Mouse (Mus musculus) adipocyte (in vitro differentiated cells): Measurements from ENCODE around the gene Inafm1.
"Not testable (repeated sequence)": the region's sequence is repeated elsewhere in the genome, so short reads cannot be mapped to it uniquely, and the experiment has no call there.

Source experiments
- DNase-seq: peaks from one replicate; pipeline ENCODE4 v3.0.0-alpha.2; 2016; ENCODE audit warnings: low spot score

Gene Inafm1

DNA sequence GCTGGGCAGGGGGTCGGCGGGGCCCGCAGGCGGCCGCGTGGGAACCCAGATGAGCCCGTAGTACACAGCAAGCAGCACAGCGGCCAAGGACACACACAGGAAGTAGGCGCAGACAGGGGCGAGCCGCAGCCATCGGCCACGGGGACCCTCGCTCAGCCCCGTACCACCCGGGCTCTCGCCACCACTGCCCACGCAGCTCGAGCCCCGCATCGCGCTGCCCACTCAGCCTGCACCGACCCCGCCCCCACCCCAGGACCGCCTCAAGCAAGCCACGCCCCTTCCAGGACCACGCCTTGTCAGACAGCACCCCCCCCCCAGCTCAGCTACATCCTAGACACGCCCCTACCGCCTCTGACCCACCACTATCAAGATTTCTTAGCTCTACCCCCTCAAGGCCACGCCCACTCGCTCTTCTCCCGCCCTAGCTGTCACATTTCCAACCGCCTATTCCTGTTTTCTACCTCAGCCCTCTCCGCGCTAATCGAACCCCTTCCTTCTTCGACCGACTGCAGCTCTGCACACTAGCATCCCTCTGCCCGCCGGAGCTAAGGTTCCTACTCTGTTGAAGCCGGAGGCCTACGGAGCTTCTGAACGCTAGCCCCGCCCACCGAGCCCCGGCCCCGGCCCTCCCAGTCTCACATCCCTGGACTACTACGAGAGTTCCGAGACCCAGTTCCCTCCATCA, at the start of gene Inafm1:
TSS of gene Inafm1 (minus strand) at position 537 of the 685 bp plus-strand sequence.
- DNase-seq: peak; percentile 89

GRCm38 (mm10) chr7:16320479-16320878, 47.1 kb upstream of the Inafm1 start:
- no peak for DNase-seq

DNA sequence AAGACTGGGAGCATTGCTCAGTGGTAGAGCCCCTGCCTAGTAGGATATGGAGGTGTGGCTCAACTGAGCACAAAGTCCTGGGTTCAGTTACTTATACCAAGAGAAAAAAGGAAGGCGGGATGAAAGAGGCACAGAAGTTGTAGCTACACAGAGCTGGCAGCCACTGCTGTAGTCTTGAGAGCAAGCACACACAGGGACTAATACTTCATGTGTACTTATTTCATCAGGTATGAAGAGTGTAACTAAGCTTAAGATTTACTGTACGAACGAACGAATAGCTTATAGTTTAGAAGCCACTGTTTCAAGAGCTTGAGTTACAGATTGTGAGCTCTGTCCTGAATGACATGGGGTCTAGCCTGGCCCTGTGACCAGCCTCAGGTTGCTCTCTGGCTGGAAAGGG, 45.8 kb upstream of the Inafm1 start:
- DNase-seq: no peak

GRCm38 (mm10) chr7:16317094-16317493, 43.7 kb upstream of the Inafm1 start:
- no peak for DNase-seq

GRCm38 (mm10) chr7:16315222-16315759, 41.9 kb upstream of the Inafm1 start:
- no peak for DNase-seq

GRCm38 (mm10) chr7:16314221-16314775, 40.9 kb upstream of the Inafm1 start:
- DNase-seq: no peak

DNA sequence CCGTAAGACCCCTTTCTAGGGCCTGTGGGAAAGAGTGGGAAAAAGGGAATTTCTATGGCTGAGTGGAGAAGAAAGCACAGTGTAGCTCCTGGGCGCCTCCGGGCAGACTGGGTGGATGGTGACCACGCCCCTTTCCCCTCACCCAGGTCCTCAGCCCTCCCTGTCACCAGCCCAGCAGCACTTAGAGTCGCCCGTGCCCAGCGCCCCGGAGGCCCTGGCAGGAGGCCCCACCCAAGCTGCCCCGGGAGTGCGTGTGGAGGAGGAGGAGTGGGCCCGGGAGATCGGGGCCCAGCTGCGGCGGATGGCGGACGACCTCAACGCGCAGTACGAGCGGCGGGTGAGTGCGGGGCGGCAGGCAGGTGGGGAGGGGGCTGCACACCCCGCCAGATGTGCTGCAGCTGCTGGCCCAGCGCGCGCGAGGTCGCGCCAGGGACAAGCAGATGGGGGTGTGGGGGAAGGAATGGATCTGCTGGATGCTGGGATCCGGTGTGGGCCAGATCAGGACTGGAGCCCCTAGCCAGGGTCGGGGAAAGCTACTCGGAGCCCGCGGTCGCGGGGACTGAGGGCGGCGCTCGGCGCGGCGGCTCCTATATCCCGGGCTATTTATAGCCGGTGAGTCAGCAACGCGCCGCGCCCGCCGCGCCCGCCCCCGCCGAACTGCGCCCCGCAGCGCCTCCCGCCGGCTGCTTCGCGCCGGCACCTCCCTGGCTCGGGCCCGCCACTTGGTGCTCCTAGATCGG, 40.2 kb upstream of the Inafm1 start:
- peak; percentile 60 for DNase-seq

GRCm38 (mm10) chr7:16312672-16313311, 39.4 kb upstream of the Inafm1 start:
- peak; percentile 96 for DNase-seq

GRCm38 (mm10) chr7:16312011-16312671, 38.7 kb upstream of the Inafm1 start:
- no peak for DNase-seq

GRCm38 (mm10) chr7:16311453-16312004, 38.1 kb upstream of the Inafm1 start:
- peak; percentile 65 for DNase-seq

- peak; percentile 49 for DNase-seq
These were observed 37.4 kb upstream of the Inafm1 start for GRCm38 (mm10) chr7:16310521-16311452.

DNA sequence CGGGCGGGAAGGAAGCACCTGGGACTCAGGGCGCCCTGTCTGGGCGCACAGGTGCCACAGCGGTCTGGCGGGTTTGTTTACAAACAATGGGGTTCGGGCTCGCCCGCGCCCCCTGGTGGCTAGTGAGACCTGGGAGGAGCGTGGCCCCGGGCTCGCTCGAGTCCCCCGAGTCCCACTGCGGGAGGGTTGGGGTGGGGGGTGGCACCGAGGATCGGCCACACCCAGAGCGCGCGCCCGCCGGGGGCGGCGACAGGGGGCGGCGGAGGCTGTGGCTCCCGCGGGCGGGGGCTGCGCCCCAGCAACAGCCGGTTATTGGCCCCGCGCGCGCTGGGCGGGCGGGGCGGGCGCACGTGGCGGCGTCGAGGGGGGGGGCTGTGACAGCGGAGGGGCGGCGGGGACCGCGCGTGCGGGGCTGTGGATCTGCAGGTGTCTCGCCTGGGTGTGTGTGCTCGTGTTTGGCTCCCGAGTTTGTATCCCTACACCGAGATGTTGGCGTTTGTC, 36.7 kb upstream of the Inafm1 start:
- DNase-seq: peak; percentile 86

DNA sequence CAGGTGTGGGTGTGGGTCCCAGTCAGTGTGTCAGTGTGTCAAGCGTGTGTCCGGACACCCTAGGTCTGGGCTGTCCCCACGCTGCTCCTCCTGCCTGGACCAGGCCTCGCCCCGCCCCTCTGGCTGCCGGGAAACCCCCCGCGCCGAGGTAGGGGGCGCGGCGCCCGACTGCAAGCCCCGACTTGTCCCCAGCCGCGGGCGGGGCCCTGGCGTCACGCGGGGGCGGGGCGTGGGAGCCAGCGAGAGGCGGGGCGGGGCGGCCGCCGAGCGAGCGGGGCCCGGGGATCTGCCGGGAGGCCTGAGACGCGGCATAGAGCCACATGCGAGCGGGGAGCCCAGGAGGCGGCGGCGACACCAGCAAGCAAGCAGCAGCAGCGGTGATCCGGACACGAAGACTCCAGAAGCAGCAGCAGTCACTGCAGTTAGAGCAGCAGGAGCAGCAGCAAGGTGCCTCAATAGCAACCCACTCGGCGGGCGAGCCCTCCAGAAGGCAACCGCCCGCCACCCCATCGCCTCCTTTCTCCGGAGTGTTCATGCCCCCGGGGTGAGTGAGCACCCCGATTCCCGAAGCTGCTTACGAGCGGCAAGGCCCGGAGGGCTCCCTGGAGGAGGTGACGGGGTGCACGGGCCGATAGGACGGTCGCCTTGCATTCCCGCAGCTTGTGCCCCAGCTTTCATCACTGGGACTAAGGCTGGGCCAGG, 36.1 kb upstream of the Inafm1 start:
- peak; percentile 75 for DNase-seq

GRCm38 (mm10) chr7:16308555-16309317, 35.3 kb upstream of the Inafm1 start:
- DNase-seq: no peak

DNA sequence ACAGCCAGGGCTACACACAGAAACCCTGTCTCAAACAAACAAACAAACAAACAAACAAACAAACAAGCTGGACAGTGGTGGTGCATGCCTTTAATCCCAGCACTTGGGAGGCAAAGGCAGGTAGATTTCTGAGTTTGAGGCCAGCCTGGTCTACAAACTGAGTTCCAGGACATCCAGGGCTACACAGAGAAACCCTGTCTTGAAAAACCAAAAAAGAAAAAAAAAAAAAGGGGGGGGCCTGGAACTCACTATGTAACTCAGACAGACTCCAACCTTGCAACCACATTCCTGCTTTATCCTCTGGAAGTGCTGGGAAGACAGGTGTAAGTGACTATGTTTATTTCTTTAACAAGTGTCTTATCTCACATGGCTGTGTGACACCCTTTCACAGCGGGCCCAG, 34.7 kb upstream of the Inafm1 start, which contains the start of gene Bbc3:
TSS of gene Bbc3 (plus strand) at position 301 of the 400 bp plus-strand sequence.
- DNase-seq: not testable (repeated sequence)

GRCm38 (mm10) chr7:16307141-16307540, 33.7 kb upstream of the Inafm1 start:
- not testable (repeated sequence) for DNase-seq

GRCm38 (mm10) chr7:16299419-16300035, 26.1 kb upstream of the Inafm1 start:
- peak; percentile 56 for DNase-seq

DNA sequence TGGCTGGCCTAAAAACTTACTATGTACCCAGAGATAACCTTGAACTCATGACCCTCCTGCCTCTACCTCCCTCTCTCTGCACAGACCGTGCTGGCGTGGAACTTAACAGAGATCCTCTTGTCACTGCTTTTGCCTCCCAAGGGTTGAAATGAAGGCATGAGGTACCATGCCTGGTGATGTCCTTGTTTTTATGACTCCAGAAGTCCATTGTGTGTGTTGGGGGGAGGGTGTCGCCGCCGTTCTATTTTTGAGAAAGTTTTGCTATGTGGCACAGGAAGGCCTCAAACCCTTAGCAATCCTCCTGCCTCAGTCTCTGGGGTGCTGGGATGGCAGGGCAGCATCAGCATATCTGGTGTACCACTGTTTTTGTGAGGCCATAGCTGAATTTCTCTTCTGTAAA, 25.5 kb upstream of the Inafm1 start:
- DNase-seq: no peak
